Mouse (Mus musculus) neural tube, embryonic 14.5 days (tissue): Measurements from ENCODE around the gene Faap20. TPM values are rescaled to one million over a fixed set of nuclear protein-coding genes. Genes with fewer than 3 reads are reported as not detected.
A peak's percentile ranks its signal among the peaks of the same experiment; 100 is the strongest.
"Not testable (repeated sequence)": the region's sequence is repeated elsewhere in the genome, so short reads cannot be mapped to it uniquely, and the experiment has no call there.

Source experiments
- ATAC-seq: fragments of 200-750 bp; cut with Nextera tagmentation; 2 replicates; pipeline ENCODE4 v1.8.0; 2017; ENCODE audit warnings: low read depth, mild to moderate bottlenecking, moderate TSS enrichment, moderate library complexity
- H3K27ac ChIP-seq: fragments of 300-500 bp; sonication (generic); 2 replicates; pipeline ENCODE4 v1.5.1; 2014; ENCODE audit warnings: low read depth, mild to moderate bottlenecking, control low read depth, low read length, moderate library complexity, mixed read lengths
- H3K27me3 ChIP-seq: fragments of 300-500 bp; sonication (generic); 2 replicates; pipeline ENCODE4 v1.6.1; 2014; ENCODE audit warnings: low read length; ENCODE audit not compliant: control insufficient read depth, insufficient read depth
- H3K36me3 ChIP-seq: fragments of 300-500 bp; sonication (generic); 2 replicates; pipeline ENCODE4 v1.6.1; 2014; ENCODE audit warnings: low read length, mixed read lengths; ENCODE audit not compliant: control insufficient read depth, insufficient read depth
- H3K4me1 ChIP-seq: fragments of 300-500 bp; sonication (generic); 2 replicates; pipeline ENCODE4 v1.6.1; 2014; ENCODE audit warnings: low read length; ENCODE audit not compliant: control insufficient read depth, insufficient read depth
- H3K4me2 ChIP-seq: fragments of 300-500 bp; sonication (generic); 2 replicates; pipeline ENCODE4 v1.6.1; 2014; ENCODE audit warnings: mild to moderate bottlenecking, low read depth, low read length, control low read depth
- H3K4me3 ChIP-seq: fragments of 300-500 bp; sonication (generic); 2 replicates; pipeline ENCODE4 v1.5.1; 2014; ENCODE audit warnings: low read depth, low read length, control low read depth, mixed read lengths
- H3K9ac ChIP-seq: fragments of 300-500 bp; sonication (generic); replicated peaks from 2 replicates; pipeline ENCODE4 v1.6.1; 2014; ENCODE audit warnings: low read depth, mild to moderate bottlenecking, control low read depth, low read length, mixed read lengths
- H3K9me3 ChIP-seq: fragments of 300-500 bp; sonication (generic); 2 replicates; pipeline ENCODE4 v1.6.1; 2016; ENCODE audit warnings: low read length; ENCODE audit not compliant: control insufficient read depth
- WGBS: fragments of 180-500 bp; shearing (Covaris S2); extraction: QIAGEN DNeasy Blood & Tissue Kit; methylation state at CpG from one replicate; pipeline ENCODE4 v1.1.7; 2014; 5-methylcytosine and 5-hydroxymethylcytosine counted together
- polyA plus RNA-seq: library from polyadenylated mRNA; unstranded; fragments of >200 nt; fragmentation: Nextera tagmentation; extraction: Ambion mirVana; gene quantifications from 2 replicates; pipeline ENCODE4 v1.2.1, GENCODE M21; 2014

The Faap20 gene
- polyA plus RNA-seq, 1 experiment from 2014 or later, result 71.5 TPM

- Histone ChIP-seq H3K4me3 (no peak overlapping the region), H3K36me3 (no peaks in the 10 kb centered on the region), H3K9me3 (no peaks in the 10 kb centered on the region), H3K27ac (no peak overlapping the region), H3K9ac (no peak overlapping the region), H3K27me3 (no peaks in the 10 kb centered on the region), H3K4me1 (peaks cover 15% of the 10 kb centered on the region), H3K4me2 (no peak overlapping the region)
- ATAC-seq, result no peak
- WGBS, result 52% methylated on average over 6 of the region's 6 CpGs
Measured at GRCm38 (mm10) chr4:155239494-155239893, 10.1 kb upstream of the Faap20 start.

DNA sequence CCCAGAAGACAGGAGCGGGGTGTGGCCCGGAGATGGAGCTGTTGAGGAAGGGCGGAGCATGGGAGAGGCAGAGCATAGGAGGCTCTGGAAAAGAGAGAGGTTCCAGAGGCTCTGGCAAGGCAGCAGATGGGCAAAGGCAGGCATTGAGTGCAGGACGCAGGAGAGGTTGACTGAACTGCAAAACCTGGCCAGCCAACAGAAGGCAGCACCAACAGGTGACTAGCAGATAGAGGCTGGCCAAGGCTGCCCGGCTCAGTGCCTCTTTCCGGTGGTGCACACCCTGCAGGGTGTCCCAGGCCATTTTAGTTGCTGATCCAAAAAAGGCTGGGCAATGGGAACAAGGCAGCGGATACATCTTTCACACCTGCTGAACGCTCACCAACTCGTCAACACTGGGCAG lies 7.8 kb upstream of the Faap20 start:
- Histone ChIP-seq H3K27ac (no peak overlapping the region), H3K4me1 (peaks cover 5% of the 10 kb centered on the region), H3K27me3 (no peaks in the 10 kb centered on the region), H3K9me3 (no peaks in the 10 kb centered on the region), H3K4me2 (no peak overlapping the region), H3K36me3 (no peaks in the 10 kb centered on the region), H3K9ac (no peak overlapping the region), H3K4me3 (no peak overlapping the region)
- ATAC-seq, result no peak
- 87% methylated on average over 9 of the region's 9 CpGs for WGBS

GRCm38 (mm10) chr4:155242292-155242691 lies 7.3 kb upstream of the Faap20 start:
- peaks cover 5% of the 10 kb centered on the region for H3K4me1 ChIP-seq
- no peak for ATAC-seq
- no peak overlapping the region for H3K9ac ChIP-seq
- no peak overlapping the region for H3K4me2 ChIP-seq
- H3K4me3 ChIP-seq, result no peak overlapping the region
- WGBS, result 91% methylated on average over 5 of the region's 5 CpGs
- H3K36me3 ChIP-seq, result no peaks in the 10 kb centered on the region
- H3K27ac ChIP-seq, result no peak overlapping the region
- H3K27me3 ChIP-seq, result no peaks in the 10 kb centered on the region
- H3K9me3 ChIP-seq, result no peaks in the 10 kb centered on the region

DNA sequence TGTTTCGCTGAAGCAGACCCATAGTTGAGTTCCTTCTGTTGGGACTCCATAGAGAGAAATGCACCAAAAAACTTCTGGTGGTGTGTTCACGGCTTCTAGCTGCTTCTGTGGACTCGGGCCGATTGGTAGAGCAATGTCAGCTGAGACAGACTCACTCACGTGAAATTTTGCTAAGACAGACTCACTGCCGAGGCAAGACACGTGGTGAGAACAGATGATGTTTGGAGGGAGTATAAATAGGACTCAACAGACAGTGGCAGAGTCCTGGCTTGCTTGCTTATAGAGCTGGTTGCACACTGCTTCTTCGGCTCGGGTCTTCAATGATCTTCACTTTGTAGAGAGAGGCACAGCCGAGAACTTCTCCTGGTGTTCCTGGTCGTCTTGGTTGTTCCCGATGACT lies 6.4 kb upstream of the Faap20 start:
- H3K27ac ChIP-seq, result no peak overlapping the region
- H3K4me2 ChIP-seq, result no peak overlapping the region
- no peaks in the 10 kb centered on the region for H3K36me3 ChIP-seq
- no peak for ATAC-seq
- no peak overlapping the region for H3K9ac ChIP-seq
- no peak overlapping the region for H3K4me3 ChIP-seq
- H3K27me3 ChIP-seq, result no peaks in the 10 kb centered on the region
- H3K4me1 ChIP-seq, result peaks cover 5% of the 10 kb centered on the region
- H3K9me3 ChIP-seq, result no peaks in the 10 kb centered on the region
- 90% methylated on average over 12 of the region's 12 CpGs for WGBS

DNA sequence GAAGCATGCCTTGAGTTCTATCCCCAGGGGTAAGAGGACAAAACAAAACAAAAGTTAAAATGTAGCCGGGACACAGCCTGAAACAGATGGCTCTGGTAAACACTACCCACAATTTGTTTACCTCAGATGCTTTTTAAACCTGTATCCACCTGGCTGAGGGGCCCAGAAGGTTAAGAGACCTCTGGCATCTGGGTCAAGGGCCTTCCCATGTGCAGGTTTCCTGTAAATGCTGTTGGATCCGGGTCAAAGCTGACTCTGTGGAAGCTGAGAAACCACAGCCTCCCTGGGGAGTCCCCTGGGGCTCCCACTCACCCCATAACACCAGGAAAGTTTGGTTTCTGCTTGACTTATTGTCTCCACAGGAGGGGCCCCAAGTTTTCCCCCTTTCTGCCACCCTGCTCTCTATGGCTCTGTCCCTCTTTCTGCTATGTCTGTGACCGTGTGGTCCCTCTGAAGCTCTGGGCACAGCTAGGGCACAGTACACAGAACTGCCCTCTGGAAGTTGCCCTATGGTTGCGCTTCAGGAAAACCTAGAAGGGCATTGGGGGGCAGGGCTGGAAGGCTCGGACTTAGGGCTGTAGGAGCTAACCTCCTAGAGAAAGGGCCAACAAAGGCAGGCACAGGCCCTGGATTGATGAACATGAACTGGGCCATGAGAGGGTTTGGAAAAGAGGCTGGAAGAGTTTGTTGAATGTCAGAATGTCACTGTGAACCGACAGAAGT lies 3.7 kb upstream of the Faap20 start:
- no peak overlapping the region for H3K4me2 ChIP-seq
- H3K36me3 ChIP-seq, result no peaks in the 10 kb centered on the region
- H3K27ac ChIP-seq, result no peak overlapping the region
- H3K27me3 ChIP-seq, result no peaks in the 10 kb centered on the region
- peaks cover 9% of the 10 kb centered on the region for H3K4me1 ChIP-seq
- no peak overlapping the region for H3K4me3 ChIP-seq
- no peak overlapping the region for H3K9ac ChIP-seq
- no peak for ATAC-seq
- WGBS, result 69% methylated on average over 6 of the region's 6 CpGs
- H3K9me3 ChIP-seq, result no peaks in the 10 kb centered on the region

DNA sequence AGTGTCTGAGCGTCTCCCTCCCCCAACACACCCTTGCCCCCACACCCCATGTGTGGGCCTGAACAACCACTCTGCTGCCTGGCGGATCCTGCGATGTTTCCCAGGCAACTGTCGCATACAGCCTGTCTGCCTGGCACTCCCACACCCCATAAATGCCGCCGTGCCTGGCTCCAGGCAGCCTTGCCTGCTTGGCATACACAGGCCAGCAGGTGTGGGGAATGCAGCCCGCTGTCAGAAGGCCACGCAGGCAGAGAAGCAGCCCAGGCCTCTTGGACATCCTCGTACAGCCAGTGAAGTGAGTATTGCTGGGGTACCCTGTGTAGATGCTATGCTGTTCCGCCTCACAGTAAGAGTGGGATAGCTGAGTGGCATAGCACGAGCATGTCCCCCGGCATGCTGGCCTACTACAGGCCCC lies 2.9 kb upstream of the Faap20 start:
- H3K9ac ChIP-seq, result no peak overlapping the region
- H3K27ac ChIP-seq, result peak overlapping the region; percentile 2; the same call in 1 of the 2 replicates
- peaks cover 15% of the 10 kb centered on the region for H3K4me1 ChIP-seq
- no peak for ATAC-seq
- no peaks in the 10 kb centered on the region for H3K36me3 ChIP-seq
- no peak overlapping the region for H3K4me3 ChIP-seq
- WGBS, result 56% methylated on average over 12 of the region's 12 CpGs
- H3K4me2 ChIP-seq, result no peak overlapping the region
- no peaks in the 10 kb centered on the region for H3K9me3 ChIP-seq
- H3K27me3 ChIP-seq, result no peaks in the 10 kb centered on the region

DNA sequence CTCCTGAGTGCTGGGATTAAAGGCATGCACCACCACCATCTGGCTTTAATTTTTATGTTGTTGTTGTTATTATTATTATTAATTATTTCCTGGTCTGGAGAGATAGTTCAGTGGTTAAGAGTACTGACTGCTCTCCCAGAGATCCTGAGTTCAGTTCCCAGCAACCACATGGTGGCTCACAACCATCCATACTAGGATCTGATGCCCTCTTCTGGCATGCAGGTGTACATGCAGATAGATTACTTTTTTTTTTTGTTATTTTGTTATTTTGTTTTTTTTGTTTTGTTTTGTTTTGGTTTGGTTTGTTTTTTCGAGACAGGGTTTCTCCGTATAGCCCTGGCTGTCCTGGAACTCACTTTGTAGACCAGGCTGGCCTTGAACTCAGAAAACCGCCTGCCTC lies 1.5 kb upstream of the Faap20 start:
- not testable (repeated sequence) for ATAC-seq, H3K9me3 ChIP-seq, H3K27me3 ChIP-seq, H3K27ac ChIP-seq, H3K4me2 ChIP-seq, H3K4me3 ChIP-seq, H3K36me3 ChIP-seq, H3K9ac ChIP-seq
- peaks cover 27% of the 10 kb centered on the region for H3K4me1 ChIP-seq
- WGBS, result 94% methylated on average over 3 of the region's 3 CpGs

DNA sequence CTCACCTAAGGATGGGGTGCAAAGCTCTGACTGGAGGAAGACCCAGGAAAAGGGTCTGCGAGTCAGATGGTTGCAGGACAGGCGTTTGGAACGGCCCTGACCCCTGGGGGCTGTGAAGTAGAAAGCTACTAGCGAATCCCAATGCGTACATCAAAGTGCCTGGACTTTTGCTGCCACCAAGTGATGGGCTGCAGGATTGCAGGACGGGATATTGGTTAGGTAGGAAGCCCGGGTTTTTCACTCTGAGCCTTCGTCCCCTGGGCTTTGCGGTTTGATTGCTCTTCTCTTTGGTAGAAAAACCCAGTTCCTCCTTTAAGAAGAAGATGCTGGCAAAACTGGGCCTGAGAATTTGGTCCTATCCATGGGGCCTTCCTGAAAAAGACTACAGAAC lies 350 bp upstream of the Faap20 start:
- 0% methylated on average over 9 of the region's 9 CpGs for WGBS
- peak; percentile 67 for ATAC-seq

GRCm38 (mm10) chr4:155250361-155251117 lies 937 bp downstream of the Faap20 start:
- peaks cover 27% of the 10 kb centered on the region for H3K4me1 ChIP-seq
- 12% methylated on average over 23 of the region's 23 CpGs for WGBS
- peaks cover 9% of the 10 kb centered on the region; the same call in 1 of the 2 replicates for H3K36me3 ChIP-seq
- no peaks in the 10 kb centered on the region for H3K9me3 ChIP-seq
- H3K9ac ChIP-seq, result peak overlapping the region; percentile 76
- H3K4me2 ChIP-seq, result peak overlapping the region; percentile 93
- ATAC-seq, result peak; percentile 16
- no peaks in the 10 kb centered on the region for H3K27me3 ChIP-seq
- peak overlapping the region; percentile 63 for H3K4me3 ChIP-seq
- H3K27ac ChIP-seq, result peak overlapping the region; percentile 92

More for the DNA sequence above, 350 bp upstream of the Faap20 start:
- H3K9ac ChIP-seq, result peak overlapping the region; percentile 76
- peak overlapping the region; percentile 92 for H3K27ac ChIP-seq
- H3K36me3 ChIP-seq, result peaks cover 6% of the 10 kb centered on the region; the same call in 1 of the 2 replicates
- peak overlapping the region; percentile 93 for H3K4me2 ChIP-seq
- no peaks in the 10 kb centered on the region for H3K9me3 ChIP-seq
- peak overlapping the region; percentile 63 for H3K4me3 ChIP-seq
- H3K4me1 ChIP-seq, result peaks cover 27% of the 10 kb centered on the region
- no peaks in the 10 kb centered on the region for H3K27me3 ChIP-seq
